In the genomic region with DNA sequence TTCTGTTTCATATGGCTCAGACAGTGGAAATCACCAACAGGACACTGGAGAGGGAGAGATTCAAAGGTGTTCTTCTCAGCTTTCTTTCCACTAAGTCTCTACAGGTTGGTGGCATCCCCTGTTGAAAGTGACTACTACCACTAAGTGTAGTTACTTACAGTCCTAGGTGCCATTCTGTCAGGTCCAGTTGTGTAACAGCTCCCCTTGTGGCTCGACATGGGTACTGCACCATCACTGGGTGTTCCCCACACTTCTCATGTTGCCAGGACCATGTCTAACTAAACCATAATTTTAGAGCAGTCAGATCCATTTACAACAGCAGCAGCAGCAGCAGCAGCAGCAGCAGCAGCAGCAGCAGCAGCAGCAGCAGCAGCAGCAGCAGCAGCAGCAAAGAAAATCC, we compare ENCODE assay signal across 8 mouse cellular contexts.
DNase-seq lines count a peak whose midpoint lies in the region; ATAC-seq and TF ChIP-seq lines count a peak whose summit lies in the region.

No protein-coding gene starts in this region.

- no peaks in the 10 kb centered on the region for H3K27me3 ChIP-seq in ES-Bruce4 (ENCODE audit: control insufficient read depth, insufficient read depth, low read length, poor library complexity, severe bottlenecking)

- H3K36me3 ChIP-seq in ES-Bruce4 (ENCODE audit: control insufficient read depth, insufficient read depth, low read length, poor library complexity, severe bottlenecking): no peaks in the 10 kb centered on the region

- H3K9me3 ChIP-seq in ES-Bruce4 (replicated peaks; ENCODE audit: control insufficient read depth, insufficient read depth, low read length, poor library complexity, severe bottlenecking): no peaks in the 10 kb centered on the region

- no peak for TF ChIP-seq EP300 in ES-Bruce4 (IDR thresholded peaks at IDR 0.05; ENCODE audit: insufficient read depth, low read depth, low read length)

- ATAC-seq in frontal cortex, adult (ENCODE audit: low TSS enrichment): 0 out of 2 replicates have a peak, but pooled peaks have one; percentile 74
- ATAC-seq in megakaryocyte, adult 5-6 weeks (ENCODE audit: poor library complexity, severe bottlenecking): peak; percentile 70

- no peak for TF ChIP-seq POLR2A in ES-Bruce4 (IDR thresholded peaks at IDR 0.05; ENCODE audit: insufficient read depth, low read length)

- no peaks in the 10 kb centered on the region for H3K4me1 ChIP-seq in ES-Bruce4 (ENCODE audit: control insufficient read depth, insufficient read depth, low read length)

- H3K9ac ChIP-seq in ES-Bruce4 (ENCODE audit: low read depth, poor library complexity, severe bottlenecking): no peak overlapping the region

- no peak overlapping the region for H3K4me3 ChIP-seq in ES-Bruce4 (ENCODE audit: low read depth, low read length)

- TF ChIP-seq CTCF in ES-Bruce4 (IDR thresholded peaks at IDR 0.05; ENCODE audit: low read depth, low read length): peak; percentile 79

- no peak overlapping the region for H3K27ac ChIP-seq in ES-Bruce4 (ENCODE audit: insufficient read depth, low read length)

- DNase-seq in heart, adult 8-10 months (ENCODE audit: low spot score): peak; percentile 13
- DNase-seq in heart, adult 11 months: no peak
- peak; percentile 18 to 23 for DNase-seq in cerebellum, adult 18-20 months
- peak; percentile 3 to 17 for DNase-seq in layer of hippocampus, adult 8-10 months (ENCODE audit: low spot score in 2 of 2)
- DNase-seq in thymus, postnatal 0 days (ENCODE audit: low spot score): peak; percentile 27
